Mouse (Mus musculus) thymus, postnatal 25 days (tissue): ENCODE measurements around the gene Orm1.

ENCODE experiments used
- DNase-seq: peaks from one replicate; pipeline ENCODE4 v3.0.0; 2022

The Orm1 gene

GRCm38 (mm10) chr4:63344295-63344694 is at the start of gene Orm1:
Gene Orm1, plus strand, starts transcription at chr4:63344560.
- DNase-seq: no peak

DNA sequence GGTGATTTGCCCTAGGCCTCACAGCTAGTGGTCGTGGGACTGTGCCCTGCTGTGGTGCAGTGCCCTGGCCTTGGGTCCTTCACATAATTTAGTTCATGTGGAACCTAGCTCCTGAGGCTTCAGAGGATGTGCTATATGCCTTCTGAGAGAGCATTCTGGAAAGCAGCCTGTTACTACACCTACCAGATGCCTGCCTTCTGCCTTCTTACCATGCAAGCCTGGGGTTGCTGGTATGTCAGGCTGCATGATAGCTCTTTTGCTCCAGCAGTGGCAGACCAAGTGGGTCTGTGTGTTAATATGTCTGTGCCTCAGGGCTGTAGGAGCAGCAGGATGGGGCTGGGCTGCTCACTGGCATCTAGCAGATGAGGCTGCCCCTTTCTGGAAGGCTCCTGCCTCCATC is 48.7 kb upstream of the Orm1 start:
- no peak for DNase-seq

DNA sequence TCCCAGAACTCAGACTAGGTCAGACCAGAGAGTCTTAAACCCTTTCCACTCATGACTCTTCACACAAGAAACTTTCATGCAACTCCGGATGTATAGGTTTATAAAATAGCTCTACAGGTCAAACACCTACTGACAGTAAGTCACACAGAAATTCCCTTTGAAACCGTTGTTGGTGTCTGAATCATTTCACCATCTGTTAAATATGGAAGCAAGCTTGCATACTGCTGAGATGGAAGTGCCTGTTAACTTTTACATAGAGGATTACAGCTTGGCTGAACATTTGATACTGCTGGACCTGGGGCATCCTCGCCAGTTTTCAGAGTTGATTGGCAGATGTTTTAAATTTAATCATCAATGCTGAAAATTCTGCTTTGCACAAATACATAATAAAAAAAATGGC is 48.1 kb upstream of the Orm1 start:
- no peak for DNase-seq

DNA sequence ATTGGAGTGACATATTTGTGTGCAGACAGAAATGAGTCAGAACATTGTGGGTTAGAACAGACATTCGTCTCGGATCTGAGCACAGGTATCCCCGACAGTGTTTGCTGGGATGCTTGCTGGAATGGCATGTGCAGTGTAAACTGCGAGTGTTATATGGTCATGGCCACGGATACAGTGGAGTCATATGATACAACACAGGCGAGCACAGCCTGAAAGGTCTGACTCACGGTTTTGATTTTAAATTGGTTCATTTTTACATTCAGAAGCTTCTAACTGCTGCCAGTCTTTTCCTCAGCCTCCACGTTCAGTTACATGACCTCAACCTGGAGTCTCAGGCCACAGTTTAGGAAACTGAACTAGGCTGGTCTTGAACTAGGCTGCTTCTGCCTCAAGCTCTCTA is 47.5 kb upstream of the Orm1 start:
- DNase-seq: no peak

DNA sequence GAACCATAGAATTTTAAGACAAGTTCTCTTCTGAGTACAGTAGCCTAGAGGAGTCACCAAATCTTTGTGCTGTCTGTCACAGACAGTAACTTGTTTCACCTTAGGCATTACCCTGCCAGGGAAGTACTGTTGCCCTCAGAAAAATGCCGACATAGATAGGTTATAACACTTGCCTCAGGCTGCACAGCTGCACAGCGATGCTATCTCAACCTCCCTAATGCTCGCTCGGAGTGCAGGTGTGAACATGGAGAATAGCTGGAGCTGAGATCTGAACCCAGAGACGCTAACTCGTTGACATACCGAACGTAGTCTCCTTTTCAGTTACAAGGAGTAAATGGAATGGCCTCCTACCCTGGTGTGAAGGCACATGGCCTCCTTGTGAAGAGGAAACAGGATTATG is 46.2 kb upstream of the Orm1 start:
- DNase-seq: peak; percentile 44

DNA sequence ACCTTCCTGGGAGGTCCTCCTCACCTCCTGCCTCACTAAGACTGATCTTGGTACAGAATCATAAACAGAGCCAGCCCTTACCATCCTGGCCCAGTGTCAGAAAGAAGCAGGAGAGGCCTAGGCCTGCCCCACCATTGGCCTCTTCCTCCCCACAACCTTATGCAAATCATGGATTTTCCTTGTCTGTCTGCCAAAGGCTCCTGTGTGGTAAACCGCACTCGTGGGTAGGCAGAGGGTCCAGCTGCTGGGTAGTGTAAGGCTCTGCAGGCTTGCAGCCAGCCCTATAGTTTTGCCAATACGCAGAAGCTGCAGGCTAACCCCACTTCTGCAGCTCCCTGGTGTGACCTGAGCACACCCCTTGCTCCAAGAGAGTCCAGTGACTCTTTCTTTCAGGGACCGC is 41.7 kb upstream of the Orm1 start:
- no peak for DNase-seq

DNA sequence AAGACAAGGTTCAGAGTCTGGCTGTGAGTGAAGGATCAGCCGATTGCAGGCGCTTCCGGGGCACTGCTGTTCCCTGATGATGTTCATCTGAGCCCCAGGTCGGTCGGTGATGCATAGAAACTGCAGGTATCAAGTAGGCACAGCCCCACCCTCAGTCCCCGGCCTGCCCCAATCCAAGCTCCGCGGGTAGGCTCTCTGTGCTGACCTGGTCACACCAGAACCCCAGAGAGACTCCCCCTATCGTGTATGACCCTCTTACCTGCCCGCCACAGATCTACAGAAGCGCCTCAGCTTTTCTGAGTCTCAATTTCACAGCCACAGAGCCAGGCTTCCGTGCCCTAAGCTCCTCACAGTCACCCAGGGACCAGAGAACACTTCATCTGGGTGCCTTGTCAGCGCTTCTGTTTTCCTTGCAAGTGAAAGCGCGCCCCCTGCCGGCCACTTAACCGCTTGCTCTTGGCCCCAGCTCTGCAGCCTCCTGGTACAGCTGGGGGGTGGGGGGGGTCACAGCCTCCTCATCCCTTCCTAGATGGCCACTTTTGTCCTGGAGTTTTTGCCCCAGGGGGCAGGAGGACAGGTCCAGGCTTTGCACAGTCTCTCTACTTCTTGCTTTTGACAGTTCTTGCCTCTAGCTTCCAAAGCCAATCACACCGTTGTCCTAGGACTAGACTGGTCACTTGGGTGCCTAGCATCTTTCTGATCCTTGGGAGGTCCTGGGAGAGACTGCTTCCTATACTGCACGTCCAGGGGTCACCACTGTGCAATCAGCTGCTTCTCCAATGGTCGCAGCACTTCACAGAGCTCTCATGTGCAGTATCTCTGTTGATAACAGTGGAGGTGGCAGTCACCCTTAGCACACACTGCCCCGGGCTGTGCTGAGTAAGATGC is 36.9 kb upstream of the Orm1 start:
- DNase-seq: peak; percentile 90

- DNase-seq: no peak
These were observed 36.0 kb upstream of the Orm1 start for GRCm38 (mm10) chr4:63308316-63308715.

DNA sequence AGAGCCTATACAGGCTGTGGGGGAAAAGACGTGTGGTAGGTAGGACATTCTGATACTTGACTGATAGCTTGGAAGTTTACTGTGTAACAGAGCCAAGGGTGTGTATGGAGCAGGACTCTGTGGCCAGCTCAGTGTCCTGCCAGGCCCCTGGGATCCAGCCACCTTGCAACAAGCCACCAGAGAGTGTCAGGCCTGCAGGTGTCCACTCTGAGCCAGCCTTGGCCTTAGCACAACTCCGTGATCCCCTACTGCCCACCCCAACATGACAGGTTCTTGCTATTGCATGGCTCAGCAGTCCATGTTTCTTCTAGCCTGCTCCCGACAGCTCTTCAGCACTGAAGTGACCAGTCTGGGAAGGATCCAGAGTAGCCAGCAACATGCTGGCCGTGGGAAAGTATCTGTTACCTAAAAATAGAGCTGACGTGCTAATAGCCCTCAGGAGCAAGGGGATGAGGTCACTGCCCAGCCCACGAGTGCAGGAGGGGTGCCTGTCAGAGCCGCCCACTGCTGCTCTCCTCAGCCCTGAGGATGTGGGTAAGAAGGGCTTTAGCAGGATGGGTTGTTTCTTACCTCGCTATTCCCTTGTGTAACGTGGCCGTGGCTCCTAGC is 34.0 kb upstream of the Orm1 start:
- no peak for DNase-seq

GRCm38 (mm10) chr4:63311426-63311825 is 32.9 kb upstream of the Orm1 start:
- no peak for DNase-seq

DNA sequence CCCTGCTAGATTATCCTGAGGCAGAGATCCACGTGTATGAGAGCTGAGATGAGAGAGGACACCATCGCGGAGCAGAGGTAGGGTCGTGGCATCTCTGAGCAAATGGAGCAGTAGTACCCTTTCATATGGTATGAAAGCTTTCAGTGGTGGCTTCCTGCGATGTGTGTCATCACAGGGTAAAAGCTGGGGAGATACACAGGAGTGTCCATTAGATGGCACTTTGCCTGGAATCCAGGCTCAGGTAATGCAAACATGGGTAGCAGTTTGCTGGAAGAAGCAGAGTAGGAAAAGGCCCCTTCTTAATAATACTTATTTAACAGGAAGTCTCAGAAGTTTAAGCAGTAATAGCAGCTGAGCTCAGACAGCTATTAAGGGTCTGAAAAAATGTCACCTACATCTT is 30.3 kb upstream of the Orm1 start:
- DNase-seq: no peak

- DNase-seq: no peak
These were observed 28.1 kb upstream of the Orm1 start for GRCm38 (mm10) chr4:63316076-63316746.

GRCm38 (mm10) chr4:63319566-63319965 is 24.8 kb upstream of the Orm1 start:
- peak; percentile 73 for DNase-seq

DNA sequence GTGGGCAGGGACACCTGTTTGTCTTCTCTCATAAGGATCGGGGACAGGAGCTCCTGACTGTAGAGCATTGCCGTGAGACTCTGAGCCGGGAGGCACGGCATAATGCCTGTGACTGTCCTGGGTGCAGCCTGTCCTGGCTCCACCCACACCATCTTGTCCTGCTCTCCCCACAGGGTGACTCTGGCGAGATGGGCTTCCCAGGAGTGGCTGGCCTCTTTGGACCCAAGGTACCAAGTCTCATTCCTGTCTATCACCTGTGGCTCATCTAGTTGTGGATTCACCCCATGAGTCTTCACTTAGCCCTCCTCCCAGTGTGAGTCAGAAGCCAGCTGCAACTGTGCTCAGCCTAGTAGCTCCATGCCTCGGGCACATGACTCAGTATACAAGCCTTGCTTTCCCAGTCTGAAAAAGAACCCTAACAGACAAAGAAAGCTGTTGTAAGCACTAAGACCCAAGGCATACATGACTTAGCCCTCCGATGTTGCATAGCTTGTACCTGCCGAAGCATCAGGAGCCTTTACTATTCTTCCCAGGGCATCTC is 21.0 kb upstream of the Orm1 start:
- DNase-seq: no peak

DNA sequence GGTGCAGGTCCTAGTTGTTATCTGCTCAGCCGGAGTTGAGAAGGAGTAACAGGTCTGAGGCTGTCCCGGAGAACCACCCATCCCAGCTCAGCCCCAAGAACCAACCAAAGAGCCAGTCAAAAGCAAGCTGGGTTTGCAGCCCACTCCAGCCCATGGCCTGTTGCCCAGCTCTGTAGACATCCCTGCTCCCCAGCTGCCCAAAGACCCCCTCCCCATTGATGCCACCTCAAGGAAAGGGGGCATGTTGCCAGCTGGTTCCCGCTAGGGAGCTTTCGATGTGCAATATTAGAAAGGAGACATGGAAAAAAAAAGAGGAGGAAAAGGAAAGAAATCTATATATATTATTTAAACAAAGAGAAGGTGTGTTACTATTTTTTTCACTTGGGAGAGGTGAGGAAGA is 11.0 kb upstream of the Orm1 start:
- DNase-seq: no peak

GRCm38 (mm10) chr4:63338414-63339076 is 5.8 kb upstream of the Orm1 start:
- no peak for DNase-seq

GRCm38 (mm10) chr4:63342491-63342890 is 1.9 kb upstream of the Orm1 start:
- DNase-seq: no peak

DNA sequence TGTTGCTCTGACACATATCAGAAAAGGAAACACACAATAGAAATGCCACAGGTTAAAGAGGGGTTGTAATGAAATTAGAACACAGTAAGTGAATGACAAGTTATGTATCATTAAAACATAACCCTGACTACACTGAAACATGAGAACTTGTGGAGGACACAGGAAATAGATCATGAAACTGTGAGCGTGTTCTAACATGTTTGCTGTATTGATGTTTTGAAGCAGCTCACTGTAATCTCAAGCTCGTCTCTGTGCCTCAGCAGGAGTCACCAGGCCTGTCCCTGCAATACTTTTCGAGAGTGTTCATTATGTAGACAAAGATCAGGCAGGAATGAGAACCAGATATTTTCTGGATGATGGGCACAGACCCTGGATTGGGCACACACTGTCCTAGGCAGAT is 752 bp upstream of the Orm1 start:
- DNase-seq: no peak

GRCm38 (mm10) chr4:63345261-63345660 is 901 bp downstream of the Orm1 start:
- no peak for DNase-seq

- DNase-seq: no peak
These were observed 2.3 kb downstream of the Orm1 start for GRCm38 (mm10) chr4:63346659-63347058.

GRCm38 (mm10) chr4:63348524-63348923 is 4.2 kb downstream of the Orm1 start:
- DNase-seq: no peak

DNA sequence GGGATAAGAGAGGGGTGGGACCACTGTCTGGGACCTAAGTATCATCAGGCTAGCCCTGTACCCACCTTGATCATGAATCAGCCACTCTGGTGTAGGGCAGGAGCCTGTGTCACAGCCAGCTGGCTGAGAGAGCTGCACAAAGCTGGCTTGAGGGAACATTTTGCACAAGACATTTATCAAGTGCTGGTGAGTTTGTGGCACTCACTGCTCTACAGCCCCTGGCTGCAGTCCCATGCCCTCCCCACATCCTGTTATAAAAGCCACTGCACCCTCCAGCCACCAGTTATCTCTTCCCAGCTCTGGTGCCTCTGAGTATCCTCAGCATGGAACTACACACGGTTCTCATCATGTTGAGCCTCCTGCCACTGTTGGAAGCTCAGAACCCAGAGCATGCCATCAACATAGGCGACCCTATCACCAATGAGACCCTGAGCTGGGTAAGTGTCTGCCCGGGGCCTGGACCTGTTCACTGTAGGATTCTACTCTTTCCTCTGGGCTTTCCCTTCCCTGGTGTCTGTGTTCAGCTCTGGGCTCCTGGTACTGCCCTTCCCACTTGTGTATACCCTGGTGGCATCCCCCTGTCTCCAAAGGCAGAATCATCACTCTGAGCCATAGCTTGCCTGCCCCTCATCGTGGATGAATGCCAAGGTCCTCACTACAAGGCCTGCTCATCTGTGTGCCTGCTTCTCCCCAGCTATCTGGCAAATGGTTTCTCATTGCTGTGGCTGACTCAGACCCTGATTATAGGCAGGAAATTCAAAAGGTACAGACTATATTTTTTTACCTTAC is 11.7 kb downstream of the Orm1 start, which contains the start of gene Orm3:
Gene Orm3 (plus strand): TSS at position 286 of the 789 bp plus-strand sequence.
- no peak for DNase-seq
